Mouse (Mus musculus): Measurements from ENCODE around the gene Npas2. TPM values are rescaled to one million over a fixed set of nuclear protein-coding genes. Genes with fewer than 3 reads are reported as not detected.

Gene Npas2
- polyA plus RNA-seq, 1 experiment from 2014 or later: 0.27 TPM

DNA sequence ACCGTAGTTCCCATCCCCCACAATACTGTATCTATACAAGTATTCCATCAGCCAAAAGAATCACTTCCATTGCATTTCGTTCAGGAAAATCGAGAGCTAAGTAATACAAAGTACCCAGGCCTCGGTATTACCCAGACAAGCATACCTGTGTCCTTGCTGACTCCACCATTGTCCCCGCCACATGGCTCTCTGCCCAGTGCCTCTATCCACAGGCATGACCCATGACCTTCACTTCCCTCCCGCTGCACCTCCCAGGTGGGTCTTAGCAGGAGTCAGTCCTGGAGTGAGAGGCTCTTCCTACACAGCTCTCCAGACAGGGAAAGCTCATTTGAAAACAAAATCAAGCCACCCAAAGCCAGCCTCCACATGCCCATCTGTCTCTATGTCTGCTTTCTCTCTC, 214.6 kb downstream of the Npas2 start:
- no peak for ATAC-seq
- no peak for DNase-seq (ENCODE audit: low spot score)
- no peak overlapping the region for H3K9ac ChIP-seq (ENCODE audit: low read length)
- H3K9me3 ChIP-seq (replicated peaks; ENCODE audit: control insufficient read depth, low read length): no peaks in the 10 kb centered on the region
- H3K36me3 ChIP-seq (ENCODE audit: control insufficient read depth, insufficient read depth, low read length): no peaks in the 10 kb centered on the region
- H3K4me3 ChIP-seq (ENCODE audit: low read depth, low read length): no peak overlapping the region
- no peak overlapping the region for H3K4me2 ChIP-seq (ENCODE audit: low read length)
- WGBS: 89% methylated on average over 6 of the region's 6 CpGs
- H3K27me3 ChIP-seq (replicated peaks; ENCODE audit: control insufficient read depth, insufficient read depth, low read length): no peaks in the 10 kb centered on the region
- H3K4me1 ChIP-seq (ENCODE audit: control insufficient read depth, insufficient read depth, low read length): no peaks in the 10 kb centered on the region
- H3K27ac ChIP-seq (ENCODE audit: low read depth, low read length): no peak overlapping the region

DNA sequence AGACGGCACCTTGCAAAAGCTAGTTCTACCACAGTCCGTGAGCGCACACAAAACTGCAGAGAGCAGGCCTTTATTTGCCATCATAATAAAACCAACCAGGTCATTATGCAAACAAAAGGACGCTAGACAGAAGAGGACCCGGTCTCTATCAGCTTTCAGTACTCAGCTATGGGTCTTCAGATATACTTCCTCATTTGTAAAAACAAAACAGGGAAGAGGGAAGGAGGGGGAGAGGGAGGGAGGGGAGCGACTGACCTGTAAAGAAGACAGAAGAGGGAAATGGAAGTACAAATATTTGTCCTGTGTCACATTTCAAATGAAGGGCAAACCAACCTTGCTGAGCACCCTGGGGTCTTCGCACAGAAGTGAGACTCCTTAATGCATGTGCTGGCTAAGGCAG, 215.1 kb downstream of the Npas2 start:
- no peak for ATAC-seq
- WGBS: 79% methylated on average over 7 of the region's 7 CpGs

DNA sequence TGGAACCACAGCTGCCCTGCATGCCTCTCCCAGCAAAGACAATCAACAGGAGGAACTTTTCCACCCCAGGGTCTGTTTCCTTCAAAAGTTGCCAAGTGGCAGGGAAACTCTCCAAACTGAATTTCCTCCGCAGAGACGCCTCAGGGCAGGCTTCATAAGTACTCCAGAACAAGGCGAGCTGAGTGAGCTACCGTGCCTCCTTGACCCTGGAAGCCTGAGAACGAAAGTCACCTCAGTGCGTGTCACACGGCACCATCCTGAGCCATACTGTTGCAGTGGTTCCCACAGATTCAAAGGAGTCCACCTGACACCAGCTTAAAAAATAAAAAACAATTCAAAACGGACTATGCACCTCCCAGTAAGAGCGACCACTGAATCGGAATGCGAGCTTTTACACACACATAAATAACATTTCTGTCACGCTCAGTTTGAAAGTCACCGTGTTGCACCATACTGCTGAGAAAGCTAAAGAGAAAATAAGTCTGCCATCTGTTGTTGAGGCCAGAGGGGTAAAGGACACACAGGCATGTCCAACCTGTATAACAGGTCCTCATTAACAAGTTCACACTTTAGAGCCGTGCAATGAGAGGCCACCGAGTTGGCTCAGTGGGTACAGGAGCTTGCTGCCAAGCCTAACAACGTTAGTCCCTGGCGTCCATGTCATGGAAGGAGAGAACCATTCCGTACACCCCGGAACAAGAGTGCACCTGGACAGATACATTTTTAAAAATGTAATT, 216.7 kb downstream of the Npas2 start:
- no peak overlapping the region for H3K27ac ChIP-seq (ENCODE audit: low read depth, low read length)
- ATAC-seq (no peak), DNase-seq (ENCODE audit: low spot score) (no peak)
- no peaks in the 10 kb centered on the region for H3K27me3 ChIP-seq (replicated peaks; ENCODE audit: control insufficient read depth, insufficient read depth, low read length)
- no peak overlapping the region for H3K4me2 ChIP-seq (ENCODE audit: low read length)
- no peaks in the 10 kb centered on the region for H3K36me3 ChIP-seq (ENCODE audit: control insufficient read depth, insufficient read depth, low read length)
- H3K9me3 ChIP-seq (replicated peaks; ENCODE audit: control insufficient read depth, low read length): no peaks in the 10 kb centered on the region
- H3K4me3 ChIP-seq (ENCODE audit: low read depth, low read length): no peak overlapping the region
- H3K4me1 ChIP-seq (ENCODE audit: control insufficient read depth, insufficient read depth, low read length): no peaks in the 10 kb centered on the region
- H3K9ac ChIP-seq (ENCODE audit: low read length): no peak overlapping the region
- 87% methylated on average over 19 of the region's 19 CpGs for WGBS

More for the DNA sequence above, 215.1 kb downstream of the Npas2 start:
- no peak overlapping the region for H3K27ac ChIP-seq (ENCODE audit: low read depth, low read length)
- no peaks in the 10 kb centered on the region for H3K4me1 ChIP-seq (ENCODE audit: control insufficient read depth, insufficient read depth, low read length)
- no peak overlapping the region for H3K9ac ChIP-seq (ENCODE audit: low read length)
- no peaks in the 10 kb centered on the region for H3K27me3 ChIP-seq (replicated peaks; ENCODE audit: control insufficient read depth, insufficient read depth, low read length)
- H3K4me3 ChIP-seq (ENCODE audit: low read depth, low read length): no peak overlapping the region
- no peak for DNase-seq (ENCODE audit: low spot score)
- H3K9me3 ChIP-seq (replicated peaks; ENCODE audit: control insufficient read depth, low read length): no peaks in the 10 kb centered on the region
- H3K36me3 ChIP-seq (ENCODE audit: control insufficient read depth, insufficient read depth, low read length): no peaks in the 10 kb centered on the region
- H3K4me2 ChIP-seq (ENCODE audit: low read length): no peak overlapping the region

Small RNA genes within 50 kb of the gene (microRNA-seq; reads per million reads assigned to microRNA genes)
- not detected for gene Mir6349

Other genes with a start within 250 kb of the Npas2 start
- gene Pdcl3, start 208.1 kb upstream of the Npas2 start, polyA plus RNA-seq (2014; fragmentation: Nextera tagmentation; extraction: Ambion mirVana): 156 and 168 TPM in 2 replicates
- 341 and 533 TPM in 2 replicates for gene Rpl31, start 174.1 kb downstream of the Npas2 start, polyA plus RNA-seq (2014; fragmentation: Nextera tagmentation; extraction: Ambion mirVana)

Measured in forebrain, embryonic 14.5 days (tissue).